Mouse (Mus musculus) ES-Bruce4 (cell line): ENCODE results near the gene Hdac5.

Experiments used
- CTCF ChIP-seq: IDR thresholded peaks from one replicate; pipeline ENCODE4 v1.8.1; 2011; ENCODE audit warnings: low read depth, low read length
- EP300 ChIP-seq: IDR thresholded peaks from 2 replicates; pipeline ENCODE4 v1.6.1; 2011; ENCODE audit warnings: low read depth, low read length; ENCODE audit not compliant: insufficient read depth
- POLR2A ChIP-seq: IDR thresholded peaks from one replicate; pipeline ENCODE4 v1.8.1; 2011; ENCODE audit warnings: low read length; ENCODE audit not compliant: insufficient read depth

GRCm38 (mm10) chr11:102265816-102266215 is 35.9 kb upstream of the Hdac5 start:
- TF ChIP-seq CTCF (no peak), POLR2A (no peak), EP300 (no peak)
